Mouse (Mus musculus) embryonic facial prominence, embryonic 15.5 days (tissue): ENCODE data around the gene Clic1. TPM values are rescaled to one million over a fixed set of nuclear protein-coding genes. Genes with fewer than 3 reads are reported as not detected.

Source experiments
- ATAC-seq: fragments of 200-750 bp; cut with Nextera tagmentation; 2 replicates; pipeline ENCODE4 v1.8.0; 2017; ENCODE audit warnings: low read depth, moderate TSS enrichment; ENCODE audit not compliant: insufficient number of reproducible peaks, low FRiP score, low TSS enrichment
- H3K27ac ChIP-seq: fragments of 300-500 bp; sonication (generic); replicated peaks from 2 replicates; pipeline ENCODE4 v1.5.1; 2015; ENCODE audit warnings: mild to moderate bottlenecking, inconsistent platforms
- H3K27me3 ChIP-seq: fragments of 300-500 bp; sonication (generic); 2 replicates; pipeline ENCODE4 v1.6.1; 2015; ENCODE audit warnings: inconsistent platforms
- H3K36me3 ChIP-seq: fragments of 300-500 bp; sonication (generic); 2 replicates; pipeline ENCODE4 v1.6.1; 2015; ENCODE audit warnings: mild to moderate bottlenecking, inconsistent platforms
- H3K4me1 ChIP-seq: fragments of 300-500 bp; sonication (generic); 2 replicates; pipeline ENCODE4 v1.6.1; 2015; ENCODE audit warnings: inconsistent platforms
- H3K4me2 ChIP-seq: fragments of 300-500 bp; sonication (generic); replicated peaks from 2 replicates; pipeline ENCODE4 v1.6.1; 2015; ENCODE audit warnings: mild to moderate bottlenecking, inconsistent platforms
- H3K4me3 ChIP-seq: fragments of 300-500 bp; sonication (generic); replicated peaks from 2 replicates; pipeline ENCODE4 v1.5.1; 2015; ENCODE audit warnings: mild to moderate bottlenecking, inconsistent platforms
- H3K9ac ChIP-seq: fragments of 300-500 bp; sonication (generic); 2 replicates; pipeline ENCODE4 v1.6.1; 2015; ENCODE audit warnings: inconsistent platforms
- H3K9me3 ChIP-seq: fragments of 300-500 bp; sonication (generic); replicated peaks from 2 replicates; pipeline ENCODE4 v1.6.1; 2016; ENCODE audit warnings: inconsistent platforms
- WGBS: fragments of 180-500 bp; shearing (Covaris S2); methylation state at CpG from one replicate; pipeline ENCODE4 v1.1.7; 2015; 5-methylcytosine and 5-hydroxymethylcytosine counted together
- polyA plus RNA-seq: library from polyadenylated mRNA; unstranded; fragments of >200 nt; fragmentation: Nextera tagmentation; extraction: Ambion mirVana; gene quantifications from 2 replicates; pipeline ENCODE4 v1.2.1, GENCODE M21; 2015

Clic1 gene
- polyA plus RNA-seq, 1 experiment from 2014 or later: 324 TPM

DNA sequence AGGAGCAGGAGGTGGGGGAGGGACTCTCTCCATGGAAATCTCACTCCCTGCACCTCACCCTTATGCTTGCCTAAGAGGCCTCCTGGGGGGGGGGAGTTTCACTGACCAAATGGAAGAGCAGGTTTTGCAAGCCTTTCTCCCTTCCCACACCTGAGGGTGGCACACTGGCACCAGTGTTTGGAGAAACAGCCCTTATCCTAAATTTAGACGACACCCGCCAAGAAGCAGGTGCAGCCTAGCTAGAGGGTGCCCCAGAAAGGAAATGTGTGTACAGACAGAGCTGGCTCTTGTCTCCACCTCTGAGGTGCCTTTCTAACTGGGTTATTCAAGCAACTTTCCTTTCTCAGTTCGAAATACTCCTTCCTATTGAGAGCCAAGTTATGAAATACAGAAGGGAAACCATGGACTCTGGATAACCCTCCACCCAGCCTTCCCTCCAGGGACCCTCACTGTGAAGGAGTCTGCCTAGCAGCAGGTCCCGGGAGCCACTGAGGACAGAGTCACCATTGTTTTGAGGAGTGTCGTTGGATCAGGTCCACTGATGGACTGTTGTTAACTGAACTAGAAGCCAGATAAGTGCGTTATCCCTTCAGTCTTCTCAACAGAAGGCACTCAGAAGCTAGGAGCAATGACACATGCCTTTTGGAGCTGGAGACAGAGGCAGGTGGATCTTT, 20.9 kb downstream of the Clic1 start:
- Histone ChIP-seq H3K4me3 (no peak overlapping the region), H3K4me2 (no peak overlapping the region), H3K4me1 (peaks cover 16% of the 10 kb centered on the region), H3K27ac (peak overlapping the region; percentile 44; the same call in 1 of the 2 replicates), H3K9ac (no peak overlapping the region), H3K27me3 (peaks cover 10% of the 10 kb centered on the region; the same call in 1 of the 2 replicates), H3K36me3 (no peaks in the 10 kb centered on the region), H3K9me3 (no peaks in the 10 kb centered on the region)
- 42% methylated on average over 6 of the region's 6 CpGs for WGBS
- no peak for ATAC-seq

DNA sequence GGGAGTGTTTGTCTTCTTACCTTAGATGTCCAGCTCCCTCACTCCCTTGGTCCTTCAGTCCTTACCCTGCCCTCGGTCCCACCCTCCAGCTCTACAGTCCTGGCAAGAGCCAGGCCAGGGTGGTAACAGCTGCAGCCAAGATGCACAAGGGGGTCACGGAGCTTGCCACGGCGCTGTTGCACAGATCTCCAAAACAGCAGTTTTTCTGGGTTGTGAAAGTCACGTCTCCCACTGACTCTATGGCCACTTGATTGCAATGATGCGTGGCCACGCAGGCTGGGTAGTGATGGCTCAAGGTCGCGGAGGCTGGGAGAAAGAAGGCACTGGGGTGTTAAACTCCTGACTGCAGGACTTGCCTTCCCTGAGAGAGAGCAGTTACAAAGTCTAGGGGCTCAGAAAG, 21.7 kb downstream of the Clic1 start:
- H3K4me1 ChIP-seq: peaks cover 18% of the 10 kb centered on the region
- ATAC-seq: no peak
- 74% methylated on average over 9 of the region's 9 CpGs for WGBS
- no peak overlapping the region for H3K27ac ChIP-seq
- H3K9ac ChIP-seq: no peak overlapping the region
- H3K4me3 ChIP-seq: no peak overlapping the region
- H3K4me2 ChIP-seq: no peak overlapping the region
- no peaks in the 10 kb centered on the region for H3K36me3 ChIP-seq
- no peaks in the 10 kb centered on the region for H3K9me3 ChIP-seq
- H3K27me3 ChIP-seq: peaks cover 6% of the 10 kb centered on the region; the same call in 1 of the 2 replicates

DNA sequence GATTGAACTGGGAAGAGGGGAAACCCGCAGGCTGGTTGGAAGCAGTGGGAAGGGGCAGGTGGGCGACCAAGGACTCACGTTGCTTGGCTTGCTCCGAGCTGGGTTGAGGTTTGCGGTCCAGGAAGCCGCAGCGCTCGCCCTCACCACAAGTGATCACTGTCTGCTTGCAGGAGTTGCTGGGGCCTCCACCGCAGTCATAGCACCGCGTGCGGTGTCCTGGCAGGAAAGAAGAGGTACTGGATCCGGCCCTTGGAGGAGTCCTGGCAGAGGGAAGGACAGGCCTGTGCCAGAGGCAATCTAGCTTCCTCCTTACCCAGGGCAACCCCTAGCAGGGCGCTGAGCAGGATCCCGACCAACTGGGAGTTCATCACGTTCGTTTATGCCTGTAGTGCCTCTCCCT, 24.3 kb downstream of the Clic1 start:
- Histone ChIP-seq H3K27me3 (no peaks in the 10 kb centered on the region), H3K9ac (no peak overlapping the region), H3K36me3 (no peaks in the 10 kb centered on the region), H3K4me2 (no peak overlapping the region), H3K4me3 (no peak overlapping the region), H3K27ac (no peak overlapping the region), H3K4me1 (peaks cover 34% of the 10 kb centered on the region), H3K9me3 (no peaks in the 10 kb centered on the region)
- no peak for ATAC-seq
- 43% methylated on average over 17 of the region's 17 CpGs for WGBS

DNA sequence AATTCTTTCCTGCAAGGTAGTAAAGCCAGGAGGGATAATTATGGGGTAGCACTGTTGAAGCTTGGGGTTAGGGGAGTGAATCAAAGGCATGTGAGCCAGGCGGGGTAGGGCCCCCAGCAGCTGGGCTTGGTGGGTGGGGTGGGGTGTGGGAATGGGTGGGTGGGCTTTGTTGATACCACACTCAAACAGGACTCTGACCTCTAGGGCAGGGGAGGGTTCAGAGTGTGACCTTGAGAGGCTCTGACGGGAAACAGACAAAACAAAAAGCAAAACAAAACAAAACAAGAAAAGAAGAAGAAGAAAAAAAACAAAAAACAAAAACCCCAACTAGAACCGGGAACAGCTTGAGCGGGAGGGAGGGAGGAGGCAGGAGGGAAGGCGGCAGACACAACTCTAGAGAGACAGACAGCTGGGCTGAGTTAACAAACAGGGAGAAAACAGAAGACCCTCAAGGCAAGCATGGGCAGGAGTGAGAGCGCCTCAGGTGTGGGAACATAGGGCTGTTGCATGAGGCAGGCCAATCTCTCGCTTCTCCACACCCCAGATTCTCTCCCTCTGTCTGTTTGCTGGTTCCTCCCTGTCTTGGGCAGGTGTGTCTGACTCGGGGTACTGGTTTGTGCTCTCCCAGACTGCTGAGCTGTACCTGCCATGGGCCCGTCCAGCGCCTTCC, 26.9 kb downstream of the Clic1 start, which contains the start of gene Ly6g6e:
Gene Ly6g6e, plus strand, starts transcription at position 396 of the 670 bp plus-strand sequence.
- peak; percentile 47; the same call in 1 of the 2 replicates for ATAC-seq
- Histone ChIP-seq H3K4me1 (peaks cover 25% of the 10 kb centered on the region), H3K27me3 (no peaks in the 10 kb centered on the region), H3K4me2 (peak within 1 kb of the TSS; percentile 34), H3K36me3 (no peaks in the 10 kb centered on the region), H3K4me3 (peak within 1 kb of the TSS; percentile 10; the same call in 1 of the 2 replicates), H3K9me3 (no peaks in the 10 kb centered on the region), H3K9ac (no peak within 1 kb of the TSS), H3K27ac (peak within 1 kb of the TSS; percentile 51)
- WGBS: 11% methylated on average over 10 of the region's 10 CpGs

DNA sequence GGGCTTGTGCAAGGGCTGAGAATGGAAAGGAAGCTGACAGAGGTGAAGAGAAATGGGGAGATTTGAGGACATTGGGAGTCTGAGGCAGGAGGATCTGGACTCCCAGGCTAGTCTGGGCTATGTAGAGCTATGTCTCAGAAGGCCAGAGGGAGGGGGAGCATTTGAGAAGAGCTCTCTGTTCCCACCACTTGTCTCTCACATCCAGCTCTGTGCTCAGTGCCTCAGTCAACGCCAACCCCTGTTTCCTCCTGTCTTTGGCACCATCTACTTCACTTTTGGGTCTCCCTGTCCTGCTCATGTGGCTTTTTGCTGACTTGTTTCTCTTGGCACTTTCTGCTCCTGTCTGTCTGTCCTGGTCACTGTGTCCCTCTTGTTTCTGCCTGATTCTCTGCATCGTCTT, 27.5 kb downstream of the Clic1 start:
- Histone ChIP-seq H3K27ac (peak overlapping the region; percentile 51), H3K36me3 (no peaks in the 10 kb centered on the region), H3K27me3 (no peaks in the 10 kb centered on the region), H3K9me3 (no peaks in the 10 kb centered on the region), H3K4me3 (peak overlapping the region; percentile 10; the same call in 1 of the 2 replicates), H3K4me2 (peak overlapping the region; percentile 34), H3K4me1 (peaks cover 25% of the 10 kb centered on the region), H3K9ac (no peak overlapping the region)
- WGBS: 21% methylated on average over 2 of the region's 2 CpGs
- ATAC-seq: no peak

DNA sequence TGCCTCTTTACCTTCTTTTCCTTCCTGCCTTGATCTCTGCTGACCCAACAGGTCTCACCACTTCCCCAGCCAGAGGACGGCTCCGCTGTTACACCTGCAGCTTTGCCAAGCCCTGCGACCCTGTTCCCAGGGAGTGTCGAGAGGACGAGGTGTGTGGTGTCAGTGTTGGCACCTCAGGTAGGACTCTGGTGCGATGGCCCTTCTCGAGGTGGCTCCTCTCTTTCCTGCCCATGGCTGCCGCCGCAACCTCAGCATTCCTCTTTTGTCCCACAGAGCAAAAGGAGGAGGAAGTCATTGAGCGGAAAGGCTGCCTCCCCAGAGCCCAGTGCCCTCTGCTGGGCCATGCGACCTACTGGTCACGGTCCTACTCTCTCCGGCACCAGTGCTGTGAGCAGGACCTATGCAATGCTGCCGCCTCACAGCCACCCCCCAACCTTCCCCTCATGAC, 28.0 kb downstream of the Clic1 start, which contains the start of gene Ly6g6d:
Gene Ly6g6d, minus strand, starts transcription at position 280 of the 448 bp plus-strand sequence.
- Histone ChIP-seq H3K4me3 (peak within 1 kb of the TSS; percentile 10; the same call in 1 of the 2 replicates), H3K36me3 (no peaks in the 10 kb centered on the region), H3K4me2 (peak within 1 kb of the TSS; percentile 34), H3K9me3 (no peaks in the 10 kb centered on the region), H3K9ac (no peak within 1 kb of the TSS), H3K27ac (peak within 1 kb of the TSS; percentile 51), H3K4me1 (peaks cover 25% of the 10 kb centered on the region), H3K27me3 (no peaks in the 10 kb centered on the region)
- WGBS: 16% methylated on average over 14 of the region's 14 CpGs
- no peak for ATAC-seq

DNA sequence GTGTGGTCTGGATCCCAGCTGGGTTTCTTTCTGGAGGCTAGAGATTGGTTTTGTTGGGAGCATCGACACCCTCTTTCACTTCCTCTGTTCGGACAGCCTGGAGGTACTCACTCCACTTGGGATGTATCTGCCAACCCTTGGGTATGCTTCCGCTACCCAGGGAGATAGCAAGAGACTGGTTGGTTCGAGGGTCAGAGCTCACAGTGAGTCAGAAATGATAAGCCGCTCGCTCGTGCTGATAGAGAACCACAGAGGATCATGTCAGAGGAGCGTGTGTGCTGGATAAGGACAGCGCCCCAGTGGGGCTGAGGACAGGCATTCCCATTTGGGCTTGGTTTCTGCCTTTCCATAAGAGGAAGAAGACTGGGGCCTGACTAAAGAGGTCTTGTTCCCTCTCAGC, 30.0 kb downstream of the Clic1 start:
- Histone ChIP-seq H3K9me3 (no peaks in the 10 kb centered on the region), H3K27me3 (no peaks in the 10 kb centered on the region), H3K36me3 (no peaks in the 10 kb centered on the region), H3K9ac (no peak overlapping the region), H3K4me3 (no peak overlapping the region), H3K27ac (no peak overlapping the region), H3K4me1 (peaks cover 18% of the 10 kb centered on the region), H3K4me2 (no peak overlapping the region)
- no peak for ATAC-seq
- 58% methylated on average over 9 of the region's 9 CpGs for WGBS

DNA sequence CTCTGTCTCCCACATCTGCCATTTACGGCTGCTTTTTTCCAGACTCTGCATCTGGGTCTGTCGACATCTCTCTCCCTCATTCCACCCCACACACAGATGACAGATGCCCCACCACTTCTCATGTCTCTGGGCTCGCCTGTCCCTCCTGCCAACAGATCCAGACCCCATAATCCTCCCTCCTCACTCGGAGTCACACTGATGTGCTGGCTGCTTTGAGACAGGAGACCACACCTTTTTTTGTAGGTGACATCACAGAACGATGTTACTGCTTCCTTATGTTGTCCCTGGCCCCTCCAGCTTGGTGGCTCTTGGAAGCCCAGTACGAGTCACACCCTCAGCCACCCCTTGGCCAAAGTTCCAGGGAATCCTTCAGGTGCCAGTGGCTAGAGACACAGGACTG, 30.5 kb downstream of the Clic1 start:
- no peaks in the 10 kb centered on the region for H3K36me3 ChIP-seq
- no peak overlapping the region for H3K4me2 ChIP-seq
- WGBS: 40% methylated on average over 6 of the region's 6 CpGs
- H3K27me3 ChIP-seq: no peaks in the 10 kb centered on the region
- no peak overlapping the region for H3K4me3 ChIP-seq
- H3K27ac ChIP-seq: no peak overlapping the region
- H3K9ac ChIP-seq: no peak overlapping the region; the same call in 1 of the 2 replicates
- H3K4me1 ChIP-seq: peaks cover 18% of the 10 kb centered on the region
- H3K9me3 ChIP-seq: no peaks in the 10 kb centered on the region
- no peak for ATAC-seq

DNA sequence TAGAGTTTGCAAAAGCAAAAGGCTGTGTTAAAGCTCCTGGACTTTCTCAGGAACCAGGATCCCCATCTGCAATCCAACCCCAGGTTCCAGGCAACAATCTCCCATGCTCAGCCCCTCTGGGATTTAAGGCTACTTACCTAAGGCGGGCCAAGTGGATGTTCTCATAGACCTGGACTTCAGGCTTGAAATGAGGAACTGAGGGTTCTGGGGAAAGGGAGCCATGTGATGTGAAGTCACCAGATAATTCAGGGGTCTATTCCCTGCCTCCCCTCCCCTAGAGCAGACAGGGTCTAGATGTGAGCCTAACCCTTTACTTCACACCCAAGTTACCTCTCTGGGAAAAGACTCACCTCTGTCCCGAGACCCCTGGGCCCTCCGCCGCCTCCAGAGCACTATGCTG, 30.9 kb downstream of the Clic1 start:
- no peaks in the 10 kb centered on the region for H3K27me3 ChIP-seq
- no peak overlapping the region for H3K4me3 ChIP-seq
- no peaks in the 10 kb centered on the region for H3K9me3 ChIP-seq
- ATAC-seq: no peak
- H3K36me3 ChIP-seq: no peaks in the 10 kb centered on the region
- no peak overlapping the region for H3K4me2 ChIP-seq
- peaks cover 18% of the 10 kb centered on the region for H3K4me1 ChIP-seq
- H3K9ac ChIP-seq: no peak overlapping the region; the same call in 1 of the 2 replicates
- WGBS: 68% methylated on average over 4 of the region's 4 CpGs
- no peak overlapping the region for H3K27ac ChIP-seq

DNA sequence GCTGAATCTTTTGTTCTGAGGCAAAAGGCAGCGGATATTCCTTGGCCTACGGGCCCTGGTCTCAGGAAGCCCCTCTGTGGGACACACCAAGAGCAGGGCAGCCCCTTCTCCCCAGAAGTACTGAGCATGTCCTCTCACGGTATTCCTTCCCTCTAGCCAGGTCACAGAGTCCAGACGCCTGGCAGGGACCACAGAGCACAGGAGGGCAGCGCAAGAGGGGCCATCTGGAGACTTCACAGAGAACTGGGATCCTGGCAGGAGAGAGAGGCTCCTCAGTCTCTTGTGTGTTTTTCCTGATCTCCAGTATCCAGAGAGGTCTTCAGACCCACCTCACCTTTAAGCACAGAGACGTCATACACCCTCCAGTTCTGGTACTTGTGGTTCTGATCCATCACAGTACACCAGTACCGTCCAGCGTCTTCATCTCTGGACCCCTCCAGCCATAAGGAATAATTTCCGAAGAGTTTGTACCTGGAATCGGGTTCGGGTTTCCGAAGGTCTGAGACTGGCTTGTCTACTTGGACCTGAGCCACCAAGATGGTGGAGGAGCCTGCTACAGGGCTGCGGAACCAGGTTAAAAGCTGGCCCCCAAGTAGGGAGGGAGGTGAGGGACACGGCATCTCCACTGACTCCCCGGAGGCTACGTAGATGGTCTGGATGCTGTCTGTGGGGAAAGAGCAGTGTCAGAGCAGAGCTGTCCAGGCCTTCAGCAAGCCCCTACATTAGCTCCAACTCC, 33.2 kb downstream of the Clic1 start:
- Histone ChIP-seq H3K9me3 (no peaks in the 10 kb centered on the region), H3K4me3 (no peak overlapping the region), H3K27me3 (no peaks in the 10 kb centered on the region), H3K4me2 (no peak overlapping the region), H3K9ac (no peak overlapping the region), H3K4me1 (peaks cover 2% of the 10 kb centered on the region; the same call in 1 of the 2 replicates), H3K36me3 (no peaks in the 10 kb centered on the region), H3K27ac (no peak overlapping the region)
- no peak for ATAC-seq
- 83% methylated on average over 16 of the region's 16 CpGs for WGBS

DNA sequence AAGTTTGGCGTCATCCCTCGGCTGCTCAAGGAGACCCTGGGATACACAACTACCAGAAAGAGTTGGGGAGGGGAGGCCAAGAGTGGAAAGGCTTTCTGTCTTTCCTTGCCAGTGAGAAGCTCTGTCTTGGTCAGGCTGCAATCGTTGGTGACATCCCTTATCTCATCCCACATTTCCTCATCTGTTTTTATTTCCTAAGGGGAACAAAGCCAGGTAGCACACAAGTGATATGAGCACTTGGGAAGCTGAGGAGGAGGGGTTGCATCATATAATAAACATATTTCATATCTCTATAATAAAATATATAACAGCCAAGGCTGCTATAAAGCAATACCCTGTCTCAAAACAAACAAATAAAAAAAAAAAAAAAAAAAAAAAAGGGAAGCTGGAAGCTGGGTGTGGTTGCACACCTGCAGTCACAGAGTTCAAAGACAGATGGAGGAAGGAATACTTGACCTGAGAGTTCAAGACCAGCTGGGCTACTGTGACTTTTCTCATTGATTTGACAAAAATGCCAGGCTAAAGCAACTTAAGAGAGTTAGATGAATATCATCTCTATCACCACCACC, 34.2 kb downstream of the Clic1 start:
- H3K4me2 ChIP-seq: no peak overlapping the region
- WGBS: 79% methylated on average over 3 of the region's 3 CpGs
- H3K36me3 ChIP-seq: no peaks in the 10 kb centered on the region
- H3K27ac ChIP-seq: no peak overlapping the region
- H3K27me3 ChIP-seq: no peaks in the 10 kb centered on the region
- no peak overlapping the region for H3K9ac ChIP-seq
- H3K4me3 ChIP-seq: no peak overlapping the region
- no peak for ATAC-seq
- no peaks in the 10 kb centered on the region for H3K4me1 ChIP-seq
- H3K9me3 ChIP-seq: no peaks in the 10 kb centered on the region
